Mouse (Mus musculus) forebrain, embryonic 12.5 days (tissue): ENCODE data around the gene Blm. TPM values are rescaled to one million over a fixed set of nuclear protein-coding genes. Genes with fewer than 3 reads are reported as not detected.
"Not testable (repeated sequence)": the region's sequence is repeated elsewhere in the genome, so short reads cannot be mapped to it uniquely, and the experiment has no call there.

ENCODE experiments used
- ATAC-seq: fragments of 200-750 bp; cut with Nextera tagmentation; 2 replicates; pipeline ENCODE4 v1.8.0; 2017; ENCODE audit warnings: moderate TSS enrichment; ENCODE audit not compliant: low FRiP score
- H3K27ac ChIP-seq: fragments of 300-500 bp; sonication (generic); 2 replicates; pipeline ENCODE4 v1.5.1; 2016; ENCODE audit warnings: mild to moderate bottlenecking
- H3K27me3 ChIP-seq: fragments of 300-500 bp; sonication (generic); 2 replicates; pipeline ENCODE4 v1.6.1; 2016; ENCODE audit warnings: mild to moderate bottlenecking
- H3K36me3 ChIP-seq: fragments of 300-500 bp; sonication (generic); replicated peaks from 2 replicates; pipeline ENCODE4 v1.6.1; 2016; ENCODE audit warnings: mild to moderate bottlenecking
- H3K4me1 ChIP-seq: fragments of 300-500 bp; sonication (generic); 2 replicates; pipeline ENCODE4 v1.6.1; 2016
- H3K4me2 ChIP-seq: fragments of 300-500 bp; sonication (generic); 2 replicates; pipeline ENCODE4 v1.6.1; 2016; ENCODE audit warnings: mild to moderate bottlenecking, moderate library complexity
- H3K4me3 ChIP-seq: fragments of 300-500 bp; sonication (generic); replicated peaks from 2 replicates; pipeline ENCODE4 v1.5.1; 2016; ENCODE audit warnings: mild to moderate bottlenecking
- H3K9ac ChIP-seq: fragments of 300-500 bp; sonication (generic); 2 replicates; pipeline ENCODE4 v1.6.1; 2016; ENCODE audit warnings: mild to moderate bottlenecking
- H3K9me3 ChIP-seq: fragments of 300-500 bp; sonication (generic); 2 replicates; pipeline ENCODE4 v1.6.1; 2016
- WGBS: fragments of 180-500 bp; shearing (Covaris S2); methylation state at CpG from one replicate; pipeline ENCODE4 v1.1.7; 2016; 5-methylcytosine and 5-hydroxymethylcytosine counted together
- polyA plus RNA-seq: library from polyadenylated mRNA; unstranded; fragments of >200 nt; fragmentation: Nextera tagmentation; extraction: Ambion mirVana; gene quantifications from 2 replicates; pipeline ENCODE4 v1.2.1, GENCODE M21; 2016

Gene Blm
- polyA plus RNA-seq, 1 experiment from 2014 or later = 43.7 TPM

DNA sequence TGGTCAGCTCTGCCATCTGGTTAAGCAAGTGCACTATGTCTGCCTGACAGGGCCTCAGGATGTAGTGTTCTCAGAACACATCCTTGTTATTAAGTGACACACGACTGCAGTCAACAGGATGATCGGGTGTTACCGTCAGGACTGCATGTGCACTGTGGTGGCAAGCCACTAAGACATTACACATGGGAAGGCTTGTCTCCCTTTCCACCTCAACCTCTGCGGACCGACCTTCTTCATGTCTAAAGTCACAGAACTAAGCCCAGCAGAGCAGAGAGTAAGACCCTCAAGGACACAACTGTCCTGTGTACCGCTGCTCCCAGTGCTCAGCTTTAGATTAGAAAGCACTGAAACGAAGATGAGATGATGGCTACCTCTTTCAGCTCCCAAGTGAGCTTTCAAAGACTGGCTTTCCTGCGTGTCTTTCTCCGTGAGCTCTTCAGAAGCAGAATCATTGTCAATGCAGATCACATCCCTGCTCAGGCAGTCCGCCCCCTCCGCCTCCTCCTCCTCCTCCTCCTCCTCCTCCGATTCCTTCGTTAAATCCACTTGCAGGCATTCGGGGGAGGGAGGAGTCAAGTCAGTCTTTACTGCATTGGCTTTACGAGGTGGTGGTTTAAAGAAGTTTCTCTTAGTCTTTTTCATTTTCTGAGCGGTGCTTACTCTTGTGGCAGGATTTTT is 22.4 kb downstream of the Blm start:
- no peak overlapping the region for H3K27ac ChIP-seq
- no peak overlapping the region for H3K4me3 ChIP-seq
- no peaks in the 10 kb centered on the region for H3K4me1 ChIP-seq
- H3K9me3 ChIP-seq = no peaks in the 10 kb centered on the region
- no peak for ATAC-seq
- no peaks in the 10 kb centered on the region for H3K27me3 ChIP-seq
- H3K4me2 ChIP-seq = no peak overlapping the region
- 74% methylated on average over 16 of the region's 16 CpGs for WGBS
- H3K36me3 ChIP-seq = peaks cover 44% of the 10 kb centered on the region
- no peak overlapping the region for H3K9ac ChIP-seq

DNA sequence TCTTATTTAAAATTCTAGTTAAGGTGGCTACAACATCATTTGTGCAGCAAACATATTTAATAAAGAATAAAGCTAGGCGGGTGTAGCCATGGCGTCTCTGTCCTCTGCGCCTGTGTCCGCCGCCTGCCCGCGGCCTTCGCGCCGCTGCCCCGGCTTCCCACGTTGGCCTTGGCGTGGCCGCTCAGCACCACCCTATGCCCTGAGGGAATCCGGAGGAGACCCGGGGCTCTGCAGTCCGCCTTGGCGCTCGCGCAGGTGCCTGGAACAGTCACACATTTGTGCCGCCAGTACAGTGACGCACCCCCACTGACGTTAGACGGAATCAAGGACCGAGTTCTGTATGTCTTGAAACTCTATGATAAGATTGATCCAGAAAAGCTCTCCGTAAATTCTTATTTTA is 27.2 kb downstream of the Blm start:
- H3K36me3 ChIP-seq = peaks cover 72% of the 10 kb centered on the region
- not testable (repeated sequence) for H3K27me3 ChIP-seq, H3K9me3 ChIP-seq, H3K4me3 ChIP-seq, H3K9ac ChIP-seq, H3K27ac ChIP-seq, ATAC-seq, H3K4me2 ChIP-seq, H3K4me1 ChIP-seq
- 97% methylated on average over 26 of the region's 26 CpGs for WGBS

DNA sequence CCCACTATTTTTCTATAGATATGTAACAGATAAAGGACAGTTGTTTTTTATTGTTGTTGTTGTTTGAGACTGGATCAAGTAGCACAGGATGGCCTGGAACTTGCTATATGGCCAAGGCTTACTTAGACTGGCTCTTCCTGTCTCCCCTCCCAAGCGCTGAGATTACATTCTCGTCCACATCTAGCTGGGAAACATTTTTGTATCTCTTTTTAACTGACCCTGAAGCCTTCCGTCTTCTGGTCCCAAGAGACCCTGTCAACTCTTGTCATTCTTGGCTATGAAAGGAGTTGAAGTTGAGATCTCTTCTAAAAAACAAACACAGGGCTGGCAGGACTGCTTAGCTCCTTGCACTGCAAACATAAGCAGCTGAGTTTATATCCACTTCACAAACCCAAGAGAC is 28.9 kb downstream of the Blm start:
- Histone ChIP-seq H3K27ac (no peak overlapping the region), H3K4me3 (no peak overlapping the region), H3K4me1 (no peaks in the 10 kb centered on the region), H3K27me3 (no peaks in the 10 kb centered on the region), H3K36me3 (peaks cover 71% of the 10 kb centered on the region), H3K9me3 (no peaks in the 10 kb centered on the region), H3K4me2 (no peak overlapping the region), H3K9ac (no peak overlapping the region)
- WGBS = 91% methylated on average over 3 of the region's 3 CpGs
- ATAC-seq = no peak

DNA sequence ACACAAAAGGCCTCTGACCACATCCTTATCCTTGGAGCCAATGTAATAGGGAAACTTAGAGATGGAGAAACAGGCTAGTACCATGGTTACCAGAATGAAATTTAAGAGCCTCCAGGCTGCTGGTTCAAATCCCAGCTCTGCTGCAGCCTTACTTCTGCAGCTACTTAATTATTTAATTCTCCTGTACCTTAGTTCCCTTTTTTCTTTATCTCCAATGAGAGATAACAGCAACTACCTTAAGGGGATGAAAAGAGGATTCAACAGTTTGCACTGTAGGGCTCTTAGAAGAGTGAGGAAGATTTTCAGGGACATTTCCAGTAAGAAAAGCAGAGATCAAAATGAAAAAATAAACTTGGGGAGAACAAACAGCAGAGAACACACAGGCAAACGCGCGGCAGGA is 30.0 kb downstream of the Blm start:
- H3K4me2 ChIP-seq = no peak overlapping the region
- no peak overlapping the region for H3K4me3 ChIP-seq
- WGBS = 92% methylated on average over 3 of the region's 3 CpGs
- ATAC-seq = no peak
- no peaks in the 10 kb centered on the region for H3K9me3 ChIP-seq
- peaks cover 81% of the 10 kb centered on the region for H3K36me3 ChIP-seq
- no peaks in the 10 kb centered on the region for H3K27me3 ChIP-seq
- H3K9ac ChIP-seq = no peak overlapping the region
- H3K4me1 ChIP-seq = no peaks in the 10 kb centered on the region
- no peak overlapping the region for H3K27ac ChIP-seq

DNA sequence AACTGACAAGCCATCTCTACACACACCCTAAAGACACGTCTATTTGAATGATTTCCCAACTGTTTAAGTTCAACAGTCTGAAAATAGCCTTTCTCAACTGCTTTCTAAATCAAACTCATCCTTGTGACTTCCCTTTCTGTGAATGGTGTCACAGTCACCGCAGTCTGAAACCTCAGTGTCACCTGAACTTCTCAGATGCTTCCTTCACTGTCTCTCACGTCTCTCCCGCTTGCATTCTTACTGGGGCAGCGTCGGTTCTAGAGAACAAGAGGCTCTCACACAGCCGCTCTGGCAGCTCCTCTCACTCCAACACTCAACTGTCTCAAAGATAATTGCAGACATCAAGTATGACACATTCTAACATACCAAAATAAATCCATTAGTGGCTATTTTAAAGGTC is 33.9 kb downstream of the Blm start:
- H3K4me2 ChIP-seq = no peak overlapping the region
- no peak overlapping the region for H3K9ac ChIP-seq
- no peak overlapping the region for H3K27ac ChIP-seq
- H3K4me3 ChIP-seq = no peak overlapping the region
- H3K27me3 ChIP-seq = no peaks in the 10 kb centered on the region
- H3K4me1 ChIP-seq = no peaks in the 10 kb centered on the region
- H3K36me3 ChIP-seq = peaks cover 64% of the 10 kb centered on the region
- no peaks in the 10 kb centered on the region for H3K9me3 ChIP-seq
- no peak for ATAC-seq
- 85% methylated on average over 7 of the region's 7 CpGs for WGBS

DNA sequence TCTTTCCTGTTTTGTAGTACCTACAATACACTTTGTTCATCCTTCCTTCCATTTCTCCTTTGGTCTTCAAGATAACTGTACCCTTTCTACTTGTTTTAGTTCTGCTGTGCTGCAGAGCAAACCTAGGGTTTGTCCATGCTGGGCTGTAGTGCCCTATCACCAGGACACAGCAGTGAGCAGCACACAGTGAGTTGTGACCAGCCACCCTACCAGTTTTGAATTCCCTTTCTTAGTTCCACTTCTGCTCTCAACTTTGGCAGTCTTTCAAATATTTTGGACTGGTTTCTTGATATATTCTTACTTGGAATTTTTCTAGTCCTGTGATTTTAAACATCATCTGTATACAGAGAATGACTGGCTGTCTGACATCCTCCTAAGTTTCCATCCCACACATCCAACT is 34.8 kb downstream of the Blm start:
- H3K9ac ChIP-seq = no peak overlapping the region
- no peak overlapping the region for H3K4me2 ChIP-seq
- H3K27me3 ChIP-seq = no peaks in the 10 kb centered on the region
- no peak overlapping the region for H3K27ac ChIP-seq
- no peaks in the 10 kb centered on the region for H3K4me1 ChIP-seq
- no peaks in the 10 kb centered on the region for H3K9me3 ChIP-seq
- peaks cover 57% of the 10 kb centered on the region for H3K36me3 ChIP-seq
- H3K4me3 ChIP-seq = no peak overlapping the region
- ATAC-seq = no peak

DNA sequence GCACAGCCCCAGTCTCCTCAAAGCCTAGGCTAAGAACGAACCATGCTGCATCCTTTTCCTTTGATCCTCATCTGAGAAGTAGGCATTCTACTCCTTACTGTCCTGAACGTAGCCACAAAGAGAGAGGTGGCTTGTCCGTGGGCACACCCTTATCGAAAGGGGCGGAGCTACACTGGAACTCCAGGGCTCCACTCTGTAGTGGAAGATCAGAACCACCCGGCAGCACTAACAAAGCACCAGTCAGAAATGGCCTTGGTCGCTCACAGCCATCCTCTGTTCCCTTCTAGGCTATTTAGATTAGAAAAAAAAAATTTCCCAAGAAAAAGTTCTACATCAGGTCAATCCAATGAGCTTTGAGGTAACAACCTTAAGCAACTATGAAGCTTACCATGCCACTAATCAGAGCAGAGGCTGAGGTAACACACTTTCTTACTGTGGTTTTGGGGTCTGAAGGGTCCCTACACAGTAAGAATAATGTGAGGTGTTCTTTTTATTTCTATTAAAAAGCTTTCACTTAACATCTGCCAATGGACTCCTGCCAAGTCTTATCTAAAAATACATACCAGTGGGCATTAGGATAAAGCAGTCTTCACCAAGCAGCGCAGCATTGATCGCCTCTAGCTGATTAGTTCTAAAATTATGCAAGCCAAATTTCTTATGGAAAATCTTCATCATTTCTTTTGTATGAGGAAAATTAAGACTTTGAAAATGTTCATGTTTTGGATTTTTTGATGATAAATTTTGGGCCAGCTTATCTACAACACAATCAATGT is 35.5 kb downstream of the Blm start:
- Histone ChIP-seq H3K36me3 (peaks cover 56% of the 10 kb centered on the region), H3K9ac (no peak overlapping the region), H3K27me3 (no peaks in the 10 kb centered on the region), H3K9me3 (no peaks in the 10 kb centered on the region), H3K4me1 (no peaks in the 10 kb centered on the region), H3K4me3 (no peak overlapping the region), H3K27ac (no peak overlapping the region), H3K4me2 (no peak overlapping the region)
- WGBS = 88% methylated on average over 9 of the region's 9 CpGs
- ATAC-seq = no peak

DNA sequence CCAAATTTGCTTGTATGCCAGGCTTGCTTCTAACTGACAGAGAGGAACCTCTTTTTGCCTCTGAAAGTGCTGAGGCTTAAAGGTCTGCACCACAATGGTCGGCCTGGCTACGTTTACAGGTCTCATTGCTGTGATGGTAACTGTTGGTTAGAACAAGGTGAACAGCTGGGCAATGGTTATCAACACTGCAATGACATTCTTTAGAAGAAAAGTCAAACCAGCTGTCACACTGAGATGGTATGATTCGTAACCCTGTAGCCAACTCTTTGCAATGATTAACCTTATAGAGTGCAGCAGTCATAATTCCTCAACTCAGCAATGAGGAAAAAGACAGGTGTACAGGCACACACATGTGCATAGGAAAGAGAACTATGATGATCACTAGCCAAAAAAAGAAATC is 38.3 kb downstream of the Blm start:
- Histone ChIP-seq H3K9me3 (no peaks in the 10 kb centered on the region), H3K4me3 (no peak overlapping the region), H3K4me2 (no peak overlapping the region), H3K4me1 (no peaks in the 10 kb centered on the region), H3K27ac (no peak overlapping the region), H3K36me3 (peaks cover 49% of the 10 kb centered on the region), H3K9ac (no peak overlapping the region), H3K27me3 (no peaks in the 10 kb centered on the region)
- WGBS = 91% methylated on average over 3 of the region's 3 CpGs
- ATAC-seq = no peak

DNA sequence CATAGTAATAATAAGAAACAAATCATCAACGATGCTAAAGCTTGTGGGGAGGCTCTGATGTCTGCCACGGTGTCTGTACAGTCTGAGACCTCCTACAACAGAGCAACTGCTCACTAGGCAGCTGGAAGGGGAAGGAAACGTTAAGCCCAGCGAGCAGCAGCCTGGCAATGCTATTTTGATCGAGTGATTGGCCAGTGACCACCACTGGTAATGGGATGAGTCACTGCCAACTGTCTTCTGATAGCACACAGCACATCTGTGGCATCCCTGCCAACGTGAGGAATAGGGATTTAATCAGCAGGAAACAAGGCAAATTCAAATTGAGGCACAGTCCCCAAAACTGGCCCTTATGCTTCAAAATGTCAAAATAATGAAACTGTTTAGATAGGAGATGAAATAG is 39.7 kb downstream of the Blm start:
- WGBS = 90% methylated on average over 6 of the region's 6 CpGs
- no peak overlapping the region for H3K4me3 ChIP-seq

DNA sequence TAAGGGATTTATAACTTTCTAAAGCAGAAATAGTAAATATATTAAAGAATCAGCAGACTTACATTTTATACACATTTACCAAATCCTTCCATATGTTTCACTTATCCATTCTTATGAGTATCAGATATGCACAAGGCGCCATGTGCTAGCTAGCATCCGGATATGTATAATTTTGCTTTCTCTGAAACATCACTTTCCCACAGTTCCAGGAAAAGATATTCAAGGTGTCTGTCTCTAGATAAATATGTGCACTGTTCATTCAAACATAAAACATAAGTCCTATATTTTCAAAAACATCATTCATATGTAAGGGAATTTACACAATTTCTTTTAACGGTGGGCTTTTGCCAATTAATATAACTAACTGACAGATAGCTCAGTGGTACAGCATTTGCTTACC is 42.9 kb downstream of the Blm start:
- Histone ChIP-seq H3K4me2 (no peak overlapping the region), H3K27me3 (no peaks in the 10 kb centered on the region), H3K9me3 (no peaks in the 10 kb centered on the region), H3K4me3 (no peak overlapping the region), H3K36me3 (peaks cover 45% of the 10 kb centered on the region), H3K4me1 (no peaks in the 10 kb centered on the region), H3K27ac (no peak overlapping the region), H3K9ac (no peak overlapping the region)
- ATAC-seq = no peak
- 99% methylated on average over 3 of the region's 3 CpGs for WGBS

More for the DNA sequence above, 39.7 kb downstream of the Blm start:
- Histone ChIP-seq H3K9me3 (no peaks in the 10 kb centered on the region), H3K9ac (no peak overlapping the region), H3K4me2 (no peak overlapping the region), H3K27ac (no peak overlapping the region), H3K36me3 (peaks cover 43% of the 10 kb centered on the region), H3K4me1 (no peaks in the 10 kb centered on the region), H3K27me3 (no peaks in the 10 kb centered on the region)
- no peak for ATAC-seq

DNA sequence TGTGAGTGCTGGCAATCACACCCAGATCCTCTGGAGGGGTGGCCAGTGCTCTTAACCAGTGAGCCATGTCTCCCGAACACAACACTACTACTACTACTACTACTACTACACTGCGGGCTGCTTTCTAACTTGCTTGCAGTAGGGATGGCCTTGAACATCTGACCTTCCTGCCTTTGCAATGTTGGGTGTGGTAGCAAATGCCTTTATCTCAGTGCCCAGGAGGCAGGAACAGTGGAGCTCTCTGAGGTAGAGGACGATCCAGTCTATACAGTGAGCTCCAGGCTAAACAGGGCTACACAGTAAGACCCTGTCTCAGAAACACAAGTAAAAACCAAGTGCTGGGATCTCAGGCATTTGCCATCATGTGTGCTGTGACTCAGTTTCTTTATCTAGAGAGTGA is 43.8 kb downstream of the Blm start:
- Histone ChIP-seq H3K9me3 (no peaks in the 10 kb centered on the region), H3K27me3 (no peaks in the 10 kb centered on the region), H3K9ac (no peak overlapping the region), H3K4me2 (no peak overlapping the region), H3K27ac (no peak overlapping the region), H3K4me1 (no peaks in the 10 kb centered on the region), H3K36me3 (peaks cover 40% of the 10 kb centered on the region), H3K4me3 (no peak overlapping the region)
- ATAC-seq = no peak
- WGBS = 92% methylated on average over 3 of the region's 3 CpGs

DNA sequence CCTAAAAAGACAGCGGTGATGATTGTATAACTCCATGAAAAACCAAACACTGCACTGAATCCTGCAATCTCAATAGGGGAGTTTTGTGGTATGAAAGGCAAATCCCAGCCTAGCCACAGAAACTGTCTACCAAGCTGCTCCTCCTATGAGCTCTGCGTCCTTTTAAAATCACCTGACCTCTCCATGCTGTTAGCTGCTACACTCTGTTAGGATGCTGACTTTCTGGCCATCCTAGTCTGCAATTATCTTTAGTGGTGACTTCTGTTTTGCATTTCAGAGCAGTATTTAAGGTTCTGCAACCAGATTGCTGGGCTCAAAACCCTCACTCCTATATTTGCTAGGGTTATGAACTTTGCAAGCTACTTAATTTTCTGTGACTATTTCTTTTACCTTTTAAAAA is 44.6 kb downstream of the Blm start:
- no peaks in the 10 kb centered on the region for H3K27me3 ChIP-seq
- peaks cover 40% of the 10 kb centered on the region for H3K36me3 ChIP-seq
- ATAC-seq = no peak
- H3K4me2 ChIP-seq = no peak overlapping the region
- H3K4me1 ChIP-seq = no peaks in the 10 kb centered on the region
- H3K9me3 ChIP-seq = no peaks in the 10 kb centered on the region
- H3K9ac ChIP-seq = no peak overlapping the region
- H3K4me3 ChIP-seq = no peak overlapping the region
- no peak overlapping the region for H3K27ac ChIP-seq
- 97% methylated on average over 2 of the region's 2 CpGs for WGBS

DNA sequence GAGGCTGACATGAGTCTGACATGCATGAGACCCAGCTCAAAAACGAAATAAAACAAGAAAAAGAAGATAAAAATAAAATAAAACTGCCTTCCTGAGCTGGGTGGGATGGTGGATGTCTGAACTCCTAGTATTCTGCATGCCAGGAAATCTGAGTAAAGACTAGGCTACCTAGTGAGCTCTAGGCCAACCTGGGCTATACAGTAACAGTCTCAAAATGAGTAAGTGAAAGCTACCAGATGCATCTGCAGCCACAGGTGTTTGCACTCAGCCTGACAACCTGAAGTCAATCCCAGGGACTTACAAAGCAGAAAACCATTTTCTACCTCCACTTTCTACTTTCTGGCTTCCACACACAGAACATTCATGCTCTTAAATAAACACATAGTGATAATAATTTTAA is 45.5 kb downstream of the Blm start:
- WGBS = 87% methylated on average over 1 of the region's 1 CpGs
- Histone ChIP-seq H3K4me3 (no peak overlapping the region), H3K27ac (no peak overlapping the region), H3K36me3 (peaks cover 34% of the 10 kb centered on the region), H3K27me3 (no peaks in the 10 kb centered on the region), H3K4me1 (no peaks in the 10 kb centered on the region), H3K4me2 (no peak overlapping the region), H3K9ac (no peak overlapping the region), H3K9me3 (no peaks in the 10 kb centered on the region)
- no peak for ATAC-seq
